Mouse (Mus musculus) lung, postnatal 0 days (tissue): ENCODE results near the gene Smtnl1. TPM values are rescaled to one million over a fixed set of nuclear protein-coding genes. Genes with fewer than 3 reads are reported as not detected.

Experiments
- ATAC-seq: fragments of 200-750 bp; cut with Nextera tagmentation; 2 replicates; pipeline ENCODE4 v1.8.0; 2017; ENCODE audit warnings: moderate library complexity
- DNase-seq: peaks from one replicate; pipeline ENCODE4 v3.0.0-alpha.2; 2016; ENCODE audit warnings: low spot score
- H3K27ac ChIP-seq: fragments of 300-500 bp; sonication (generic); 2 replicates; pipeline ENCODE4 v1.5.1; 2014; ENCODE audit warnings: antibody characterized with exemption, mild to moderate bottlenecking, low read length, mixed read lengths
- H3K27me3 ChIP-seq: fragments of 300-500 bp; sonication (generic); replicated peaks from 2 replicates; pipeline ENCODE4 v1.6.1; 2014; ENCODE audit warnings: low read length, mixed read lengths; ENCODE audit not compliant: insufficient read depth
- H3K36me3 ChIP-seq: fragments of 300-500 bp; sonication (generic); 2 replicates; pipeline ENCODE4 v1.6.1; 2014; ENCODE audit warnings: low read length, mixed read lengths; ENCODE audit not compliant: insufficient read depth
- H3K4me1 ChIP-seq: fragments of 300-500 bp; sonication (generic); 2 replicates; pipeline ENCODE4 v1.6.1; 2014; ENCODE audit warnings: antibody characterized with exemption, low read depth, low read length, mixed read lengths; ENCODE audit not compliant: insufficient read depth
- H3K4me2 ChIP-seq: fragments of 300-500 bp; sonication (generic); replicated peaks from 2 replicates; pipeline ENCODE4 v1.6.1; 2014; ENCODE audit warnings: low read depth, mild to moderate bottlenecking, low read length, moderate library complexity, mixed read lengths
- H3K4me3 ChIP-seq: fragments of 300-500 bp; sonication (generic); 2 replicates; pipeline ENCODE4 v1.5.1; 2014; ENCODE audit warnings: low read depth, low read length
- H3K9ac ChIP-seq: fragments of 300-500 bp; sonication (generic); replicated peaks from 2 replicates; pipeline ENCODE4 v1.6.1; 2014; ENCODE audit warnings: low read depth, mild to moderate bottlenecking
- H3K9me3 ChIP-seq: fragments of 300-500 bp; sonication (generic); 2 replicates; pipeline ENCODE4 v1.6.1; 2016; ENCODE audit warnings: low read length, mixed read lengths
- CTCF ChIP-seq: IDR thresholded peaks from 2 replicates; pipeline ENCODE4 v1.5.1; 2016; ENCODE audit warnings: antibody characterized with exemption, mild to moderate bottlenecking
- EP300 ChIP-seq: IDR thresholded peaks from 2 replicates; pipeline ENCODE4 v1.6.1; 2016; ENCODE audit warnings: antibody characterized with exemption, mild to moderate bottlenecking, control low read depth
- WGBS: fragments of 180-500 bp; shearing (Covaris S2); extraction: QIAGEN DNeasy Blood & Tissue Kit; methylation state at CpG from one replicate; pipeline ENCODE4 v1.1.7; 2014; 5-methylcytosine and 5-hydroxymethylcytosine counted together
- polyA plus RNA-seq: library from polyadenylated mRNA; unstranded; fragments of >200 nt; fragmentation: Nextera tagmentation; extraction: Ambion mirVana; gene quantifications from 2 replicates; pipeline ENCODE4 v1.2.1, GENCODE M21; 2015

The Smtnl1 gene
- polyA plus RNA-seq, 1 experiment from 2014 or later = 0.53 TPM

GRCm38 (mm10) chr2:84831666-84832391 is 9.4 kb upstream of the Smtnl1 start:
- Histone ChIP-seq H3K27me3 (no peaks in the 10 kb centered on the region), H3K4me1 (peaks cover 4% of the 10 kb centered on the region; the same call in 1 of the 2 replicates), H3K27ac (peak overlapping the region; percentile 20; the same call in 1 of the 2 replicates), H3K4me2 (no peak overlapping the region), H3K4me3 (no peak overlapping the region), H3K36me3 (no peaks in the 10 kb centered on the region), H3K9me3 (no peaks in the 10 kb centered on the region), H3K9ac (no peak overlapping the region)
- DNase-seq = peak; percentile 91
- TF ChIP-seq EP300 = 0 out of 2 replicates have a peak, but pooled peaks have one; percentile 26
- peak; percentile 94 for TF ChIP-seq CTCF
- ATAC-seq = peak; percentile 89
- WGBS = 25% methylated on average over 10 of the region's 10 CpGs

GRCm38 (mm10) chr2:84827283-84827920 is 5.0 kb upstream of the Smtnl1 start:
- no peak for TF ChIP-seq CTCF
- TF ChIP-seq EP300 = no peak
- ATAC-seq (no peak; the same call in 1 of the 2 replicates), DNase-seq (peak; percentile 59)
- Histone ChIP-seq H3K9ac (peak overlapping the region; percentile 41), H3K4me3 (peak overlapping the region; percentile 74), H3K4me1 (peaks cover 4% of the 10 kb centered on the region; the same call in 1 of the 2 replicates), H3K36me3 (no peaks in the 10 kb centered on the region), H3K4me2 (peak overlapping the region; percentile 96), H3K9me3 (no peaks in the 10 kb centered on the region), H3K27ac (peak overlapping the region; percentile 35; the same call in 1 of the 2 replicates), H3K27me3 (no peaks in the 10 kb centered on the region)
- under 1% methylated on average over 29 of the region's 29 CpGs for WGBS

- Histone ChIP-seq H3K36me3 (no peaks in the 10 kb centered on the region), H3K4me1 (peaks cover 4% of the 10 kb centered on the region; the same call in 1 of the 2 replicates), H3K4me3 (peak within 1 kb of the TSS; percentile 74), H3K9ac (peak within 1 kb of the TSS; percentile 41), H3K9me3 (no peaks in the 10 kb centered on the region), H3K4me2 (peak within 1 kb of the TSS; percentile 96), H3K27me3 (no peaks in the 10 kb centered on the region), H3K27ac (peak within 1 kb of the TSS; percentile 35; the same call in 1 of the 2 replicates)
- WGBS = under 1% methylated on average over 34 of the region's 34 CpGs
- peak; percentile 90 for ATAC-seq
- no peak for TF ChIP-seq CTCF
- peak; percentile 76 for TF ChIP-seq EP300
- peak; percentile 97 for DNase-seq
These were observed 4.2 kb upstream of the Smtnl1 start, which contains the start of gene Timm10 for GRCm38 (mm10) chr2:84826488-84827282. TSS of gene Timm10 (plus strand) at chr2:84826997.

GRCm38 (mm10) chr2:84823237-84823636 is 785 bp upstream of the Smtnl1 start:
- no peak overlapping the region for H3K27ac ChIP-seq
- no peaks in the 10 kb centered on the region; the same call in 1 of the 2 replicates for H3K27me3 ChIP-seq
- no peak overlapping the region for H3K4me2 ChIP-seq
- 20% methylated on average over 2 of the region's 2 CpGs for WGBS
- H3K4me3 ChIP-seq = no peak overlapping the region
- no peak overlapping the region for H3K9ac ChIP-seq
- H3K9me3 ChIP-seq = no peaks in the 10 kb centered on the region
- no peak for ATAC-seq
- no peaks in the 10 kb centered on the region for H3K36me3 ChIP-seq
- peaks cover 4% of the 10 kb centered on the region; the same call in 1 of the 2 replicates for H3K4me1 ChIP-seq
- TF ChIP-seq CTCF (no peak), EP300 (no peak)
- no peak for DNase-seq

- DNase-seq (peak; percentile 43), ATAC-seq (peak; percentile 9; the same call in 1 of the 2 replicates)
- Histone ChIP-seq H3K9me3 (no peaks in the 10 kb centered on the region), H3K4me3 (no peak overlapping the region), H3K27ac (no peak overlapping the region), H3K36me3 (no peaks in the 10 kb centered on the region), H3K4me2 (no peak overlapping the region), H3K27me3 (no peaks in the 10 kb centered on the region; the same call in 1 of the 2 replicates), H3K9ac (no peak overlapping the region), H3K4me1 (no peaks in the 10 kb centered on the region)
- TF ChIP-seq CTCF (no peak), EP300 (no peak)
- 35% methylated on average over 3 of the region's 3 CpGs for WGBS
These were observed 2.6 kb downstream of the Smtnl1 start for GRCm38 (mm10) chr2:84819861-84820260.

- Histone ChIP-seq H3K27me3 (no peaks in the 10 kb centered on the region), H3K9me3 (no peaks in the 10 kb centered on the region), H3K9ac (no peak overlapping the region), H3K4me2 (no peak overlapping the region), H3K36me3 (peaks cover 7% of the 10 kb centered on the region; the same call in 1 of the 2 replicates), H3K4me3 (no peak overlapping the region), H3K27ac (no peak overlapping the region), H3K4me1 (no peaks in the 10 kb centered on the region)
- DNase-seq = no peak
- 83% methylated on average over 6 of the region's 6 CpGs for WGBS
- no peak for ATAC-seq
- no peak for TF ChIP-seq EP300
- no peak for TF ChIP-seq CTCF
These were observed 9.8 kb downstream of the Smtnl1 start for GRCm38 (mm10) chr2:84812676-84813075.
